Mouse (Mus musculus) ES-Bruce4 (cell line): ENCODE measurements around the gene Zbed4.

Experiments
- CTCF ChIP-seq: IDR thresholded peaks from one replicate; pipeline ENCODE4 v1.8.1; 2011; ENCODE audit warnings: low read depth, low read length
- EP300 ChIP-seq: IDR thresholded peaks from 2 replicates; pipeline ENCODE4 v1.6.1; 2011; ENCODE audit warnings: low read depth, low read length; ENCODE audit not compliant: insufficient read depth
- POLR2A ChIP-seq: IDR thresholded peaks from one replicate; pipeline ENCODE4 v1.8.1; 2011; ENCODE audit warnings: low read length; ENCODE audit not compliant: insufficient read depth

DNA sequence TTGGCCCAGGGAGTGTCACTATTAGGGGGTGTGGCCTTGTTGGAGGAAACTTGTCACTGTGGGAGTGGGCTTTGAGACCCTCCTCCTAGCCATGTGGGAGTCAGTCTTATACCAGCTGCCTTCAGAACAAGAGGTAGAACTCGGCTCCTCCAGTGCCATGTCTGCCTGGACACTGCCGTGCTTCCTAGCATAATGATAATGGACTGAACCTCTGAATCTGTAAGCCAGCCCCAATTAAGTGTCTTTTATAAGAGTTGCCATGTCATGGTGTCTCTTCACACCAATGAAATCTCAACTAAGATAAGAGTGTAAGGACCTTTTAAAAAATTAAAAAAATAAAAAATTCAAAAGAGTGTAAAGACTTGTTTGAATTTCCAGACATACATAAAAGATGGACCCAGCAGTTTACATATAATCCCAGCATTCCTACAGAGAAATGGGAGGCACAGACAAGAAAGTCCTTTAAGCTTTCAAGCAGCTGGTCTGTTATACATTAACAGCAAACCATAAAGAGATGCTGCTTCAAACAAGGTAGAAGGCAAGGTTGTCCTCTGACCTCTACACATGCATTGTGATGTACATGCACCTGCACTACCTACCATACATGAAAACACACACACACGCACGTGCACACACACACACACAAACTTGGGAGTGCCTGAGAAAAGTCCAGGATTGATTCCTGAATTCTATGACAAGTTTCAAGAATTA is 40.8 kb downstream of the Zbed4 start:
- no peak for TF ChIP-seq CTCF
- no peak for TF ChIP-seq POLR2A
- TF ChIP-seq EP300, result no peak
